Mouse (Mus musculus): Measurements from ENCODE around the gene Rab42. TPM values are rescaled to one million over a fixed set of nuclear protein-coding genes. Genes with fewer than 3 reads are reported as not detected.
"Not testable (repeated sequence)": the region's sequence is repeated elsewhere in the genome, so short reads cannot be mapped to it uniquely, and the experiment has no call there.

The Rab42 gene
- total RNA-seq, 2 experiments from 2014 or later = not detected

GRCm38 (mm10) chr4:132291056-132291455, 12.1 kb downstream of the Rab42 start:
- ATAC-seq (replicated peaks; ENCODE audit: low FRiP score, low TSS enrichment, poor library complexity, severe bottlenecking) = no peak

GRCm38 (mm10) chr4:132288840-132289239, 14.3 kb downstream of the Rab42 start:
- ATAC-seq (replicated peaks; ENCODE audit: low FRiP score, low TSS enrichment, poor library complexity, severe bottlenecking) = not testable (repeated sequence)

GRCm38 (mm10) chr4:132275949-132276348, 27.2 kb downstream of the Rab42 start:
- peak; percentile 69 for ATAC-seq (replicated peaks; ENCODE audit: low FRiP score, low TSS enrichment, poor library complexity, severe bottlenecking)

GRCm38 (mm10) chr4:132274156-132274862, 28.9 kb downstream of the Rab42 start, which contains the start of gene Taf12:
Gene Taf12 (plus strand): TSS chr4:132274375.
- ATAC-seq (replicated peaks; ENCODE audit: low FRiP score, low TSS enrichment, poor library complexity, severe bottlenecking) = peak; percentile 63

GRCm38 (mm10) chr4:132273166-132273565, 30.0 kb downstream of the Rab42 start:
- no peak for ATAC-seq (replicated peaks; ENCODE audit: low FRiP score, low TSS enrichment, poor library complexity, severe bottlenecking)

- ATAC-seq (replicated peaks; ENCODE audit: low FRiP score, low TSS enrichment, poor library complexity, severe bottlenecking) = peak; percentile 77
Observed at GRCm38 (mm10) chr4:132269740-132270560, 33.2 kb downstream of the Rab42 start.

GRCm38 (mm10) chr4:132268871-132269739, 34.1 kb downstream of the Rab42 start:
- ATAC-seq (replicated peaks; ENCODE audit: low FRiP score, low TSS enrichment, poor library complexity, severe bottlenecking) = peak; percentile 51

- ATAC-seq (replicated peaks; ENCODE audit: low FRiP score, low TSS enrichment, poor library complexity, severe bottlenecking) = no peak
Observed at GRCm38 (mm10) chr4:132266835-132267349, 36.3 kb downstream of the Rab42 start.

- 0 out of 2 replicates have a peak, but pooled peaks have one; percentile 38 for ATAC-seq (replicated peaks; ENCODE audit: low FRiP score, low TSS enrichment, poor library complexity, severe bottlenecking)
Observed at GRCm38 (mm10) chr4:132263313-132263712, 39.9 kb downstream of the Rab42 start.

GRCm38 (mm10) chr4:132262358-132262616, 40.9 kb downstream of the Rab42 start:
- no peak for ATAC-seq (replicated peaks; ENCODE audit: low FRiP score, low TSS enrichment, poor library complexity, severe bottlenecking)

GRCm38 (mm10) chr4:132261514-132262357, 41.4 kb downstream of the Rab42 start, which contains the start of gene Gmeb1:
Gene Gmeb1 (minus strand): TSS chr4:132261602.
- ATAC-seq (replicated peaks; ENCODE audit: low FRiP score, low TSS enrichment, poor library complexity, severe bottlenecking) = peak; percentile 72

GRCm38 (mm10) chr4:132260404-132261379, 42.5 kb downstream of the Rab42 start:
- ATAC-seq (replicated peaks; ENCODE audit: low FRiP score, low TSS enrichment, poor library complexity, severe bottlenecking) = no peak

- no peak for ATAC-seq (replicated peaks; ENCODE audit: low FRiP score, low TSS enrichment, poor library complexity, severe bottlenecking)
Observed at GRCm38 (mm10) chr4:132259248-132259647, 43.9 kb downstream of the Rab42 start.

GRCm38 (mm10) chr4:132256384-132256783, 46.8 kb downstream of the Rab42 start:
- no peak for ATAC-seq (replicated peaks; ENCODE audit: low FRiP score, low TSS enrichment, poor library complexity, severe bottlenecking)

GRCm38 (mm10) chr4:132254986-132255385, 48.2 kb downstream of the Rab42 start:
- ATAC-seq (replicated peaks; ENCODE audit: low FRiP score, low TSS enrichment, poor library complexity, severe bottlenecking) = no peak

GRCm38 (mm10) chr4:132253622-132254021, 49.6 kb downstream of the Rab42 start:
- ATAC-seq (replicated peaks; ENCODE audit: low FRiP score, low TSS enrichment, poor library complexity, severe bottlenecking) = peak; percentile 89

- ATAC-seq (replicated peaks; ENCODE audit: low FRiP score, low TSS enrichment, poor library complexity, severe bottlenecking) = no peak
Observed at GRCm38 (mm10) chr4:132253128-132253527, 50.1 kb downstream of the Rab42 start.

All from megakaryocyte-erythroid progenitor cell, adult 5-6 weeks (primary cell).